Mouse (Mus musculus) ovary, postnatal 10 days (tissue): ENCODE measurements around the gene Mfsd13b.
"Not testable (repeated sequence)": the region's sequence is repeated elsewhere in the genome, so short reads cannot be mapped to it uniquely, and the experiment has no call there.

Experiments used
- DNase-seq: peaks from one replicate; pipeline ENCODE4 v3.0.0; 2022; ENCODE audit warnings: low spot score

Mfsd13b gene

DNA sequence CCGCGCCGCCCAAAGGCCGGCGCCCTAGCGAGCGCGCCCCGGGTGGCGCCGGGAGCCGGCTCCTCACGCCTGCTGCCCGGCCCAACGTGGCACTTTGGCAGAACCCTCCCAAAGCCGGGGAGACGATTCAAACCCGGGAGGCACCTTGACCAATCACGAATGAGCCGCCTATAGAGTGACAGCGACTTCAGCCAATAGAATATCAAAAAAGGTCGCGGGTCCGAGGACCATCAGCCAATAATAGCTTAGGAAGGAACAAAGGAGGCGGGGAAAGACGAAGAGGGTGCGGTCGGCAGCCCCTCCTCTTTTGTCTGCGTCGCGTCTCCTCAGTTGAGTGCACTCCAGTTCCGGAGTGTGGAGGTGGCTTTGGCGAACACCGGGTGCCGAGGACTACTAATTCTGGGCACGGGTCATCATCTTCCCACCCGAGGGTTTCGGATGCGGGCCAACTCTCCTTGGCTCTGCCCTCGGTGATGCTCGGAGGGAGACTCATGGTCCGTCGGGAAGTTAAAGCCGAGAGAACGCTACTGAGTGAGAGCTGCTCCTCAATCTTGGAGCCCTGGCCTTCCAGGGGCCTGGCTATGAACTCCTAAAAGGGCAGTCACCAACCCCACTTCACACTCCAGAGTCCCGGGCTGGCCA is at the start of gene Mfsd13b, which contains the start of gene Cdr2:
Mfsd13b (plus strand) TSS at position 310 of the 642 bp plus-strand sequence.
Cdr2 (minus strand) TSS at position 113 of the 642 bp plus-strand sequence.
- DNase-seq: peak; percentile 97

- no peak for DNase-seq
These were observed 49.2 kb upstream of the Mfsd13b start for GRCm38 (mm10) chr7:120933110-120933509.

- DNase-seq: no peak
These were observed 48.6 kb upstream of the Mfsd13b start for GRCm38 (mm10) chr7:120933680-120934195.

- no peak for DNase-seq
These were observed 47.6 kb upstream of the Mfsd13b start for GRCm38 (mm10) chr7:120934716-120935115.

- no peak for DNase-seq
These were observed 45.8 kb upstream of the Mfsd13b start for GRCm38 (mm10) chr7:120936522-120936921.

- DNase-seq: no peak
These were observed 44.1 kb upstream of the Mfsd13b start for GRCm38 (mm10) chr7:120938206-120938605.

DNA sequence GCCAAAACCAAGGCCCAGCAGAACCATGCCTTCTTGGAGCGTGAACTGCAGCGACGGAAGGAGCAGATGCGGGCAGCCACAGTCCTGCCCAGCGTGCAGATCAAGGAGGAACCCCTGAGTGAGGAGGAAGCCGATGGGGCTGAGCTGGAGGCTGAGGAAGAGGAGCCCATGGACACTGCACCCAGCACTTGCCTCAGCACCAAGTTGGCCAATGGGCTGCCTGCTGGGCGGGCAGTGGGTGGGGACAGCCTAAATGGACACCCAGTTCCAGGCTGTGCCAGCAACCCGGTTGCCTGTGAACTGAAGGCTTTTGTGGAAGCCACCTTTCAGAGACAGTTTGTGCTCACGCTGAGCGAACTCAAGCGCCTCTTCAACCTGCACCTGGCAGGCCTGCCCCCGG is 42.0 kb upstream of the Mfsd13b start:
- no peak for DNase-seq

- DNase-seq: no peak
These were observed 41.1 kb upstream of the Mfsd13b start for GRCm38 (mm10) chr7:120941214-120941613.

DNA sequence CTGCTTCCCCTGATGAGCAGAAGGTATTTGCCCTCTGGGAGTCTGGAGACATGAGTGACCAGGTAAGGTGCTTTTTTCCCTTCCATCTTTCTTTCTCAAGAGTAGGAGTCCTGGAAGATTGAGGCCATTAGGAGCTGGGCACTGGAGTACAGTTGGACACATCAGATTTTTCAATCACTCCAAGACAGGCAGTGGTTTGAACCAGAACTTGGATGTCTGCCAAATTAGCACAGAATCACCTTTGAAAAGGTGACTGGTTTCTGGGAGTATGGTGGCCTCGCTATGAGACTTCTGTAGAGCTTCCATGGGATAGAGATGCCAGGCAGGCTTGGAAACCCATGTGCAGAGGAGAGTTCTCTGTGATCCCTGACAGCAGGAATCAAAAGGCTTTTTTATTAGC is 39.8 kb upstream of the Mfsd13b start:
- no peak for DNase-seq

DNA sequence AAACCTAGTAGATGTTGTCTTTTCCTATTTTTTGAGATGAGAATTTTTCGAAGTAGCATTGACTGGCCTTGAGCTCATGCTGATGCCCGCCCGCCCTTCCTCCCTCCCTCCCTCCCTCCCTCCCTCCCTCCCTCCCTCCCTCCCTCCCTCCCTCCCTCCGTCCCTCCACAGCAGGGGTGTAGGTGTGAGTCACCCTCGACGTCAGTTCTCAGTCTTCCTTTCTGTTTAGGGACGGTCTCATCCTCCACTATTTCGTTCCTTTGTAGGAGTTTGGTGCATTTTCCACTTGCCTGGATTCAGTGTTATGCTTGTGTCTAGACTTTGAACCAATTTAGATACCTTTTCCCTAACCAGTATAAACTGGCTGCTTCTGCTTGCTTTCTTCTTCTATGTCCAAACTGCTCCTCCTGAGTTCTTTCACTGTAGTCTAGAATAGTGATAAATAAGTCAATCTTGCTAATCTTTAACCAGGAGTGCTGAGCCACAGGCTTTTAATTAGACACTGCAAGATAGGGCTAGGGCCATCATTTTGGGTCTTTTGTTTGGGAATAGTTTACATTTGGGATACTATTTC is 38.3 kb upstream of the Mfsd13b start:
- DNase-seq: no peak

GRCm38 (mm10) chr7:120953591-120953990 is 28.7 kb upstream of the Mfsd13b start:
- not testable (repeated sequence) for DNase-seq

- no peak for DNase-seq
These were observed 22.2 kb upstream of the Mfsd13b start for GRCm38 (mm10) chr7:120960116-120960515.

DNA sequence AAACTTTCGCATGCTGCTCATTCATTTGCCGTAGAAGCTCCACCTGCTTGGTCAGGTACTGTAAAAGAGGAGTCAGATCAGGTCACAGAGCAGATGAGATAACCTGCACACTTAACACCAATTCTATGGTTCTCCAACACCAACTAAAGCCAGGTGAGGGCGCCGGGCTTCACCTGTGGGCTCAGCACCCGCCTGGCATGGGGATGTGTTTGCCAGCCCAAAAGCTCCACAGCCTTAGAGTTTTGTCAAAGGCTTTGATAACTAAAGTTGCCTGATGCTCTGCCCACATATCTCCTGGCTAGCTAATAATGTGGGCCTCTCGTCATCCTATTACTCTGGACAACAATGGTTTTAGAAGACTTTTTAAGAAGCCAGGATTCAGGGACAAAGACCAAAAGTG is 21.7 kb upstream of the Mfsd13b start:
- DNase-seq: no peak

- no peak for DNase-seq
These were observed 20.4 kb upstream of the Mfsd13b start for GRCm38 (mm10) chr7:120961893-120962292.

DNA sequence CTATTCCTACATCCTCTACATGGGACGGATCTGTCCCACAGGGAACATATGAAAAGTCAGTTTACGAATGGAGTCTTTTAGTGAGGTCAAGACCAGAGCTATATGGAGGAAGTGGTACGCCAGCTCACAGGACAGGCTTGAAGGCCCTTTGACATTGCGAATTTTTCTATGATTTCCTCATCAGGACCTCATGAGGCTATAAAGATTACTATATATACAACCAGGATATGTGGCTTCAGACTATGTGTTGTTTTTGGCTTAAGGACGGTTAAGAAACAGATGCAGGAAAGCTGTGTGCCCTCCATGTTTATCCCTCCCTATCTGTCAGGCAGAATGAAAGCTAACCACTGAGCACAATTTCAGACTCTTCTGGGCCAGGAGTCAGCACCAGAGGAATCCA is 19.2 kb upstream of the Mfsd13b start:
- no peak for DNase-seq

DNA sequence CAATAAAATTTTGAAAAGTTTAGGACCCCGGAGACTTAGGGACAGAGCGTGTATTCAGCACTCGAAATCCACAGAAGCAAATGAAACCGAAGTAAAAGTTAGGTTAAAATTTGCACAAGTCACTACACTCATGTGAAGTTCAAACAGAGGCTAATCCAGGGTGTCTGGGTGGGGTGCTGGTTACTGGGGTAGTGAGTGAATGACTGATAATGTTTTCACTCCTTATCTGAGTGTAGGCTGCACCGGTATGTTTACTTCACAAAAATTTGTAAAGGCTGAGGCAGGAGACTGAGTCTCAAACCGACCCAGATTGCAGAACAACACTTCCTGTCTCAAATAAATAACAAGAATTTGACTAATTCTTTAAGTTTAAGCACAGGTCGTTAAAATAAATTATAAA is 13.1 kb upstream of the Mfsd13b start:
- DNase-seq: no peak

DNA sequence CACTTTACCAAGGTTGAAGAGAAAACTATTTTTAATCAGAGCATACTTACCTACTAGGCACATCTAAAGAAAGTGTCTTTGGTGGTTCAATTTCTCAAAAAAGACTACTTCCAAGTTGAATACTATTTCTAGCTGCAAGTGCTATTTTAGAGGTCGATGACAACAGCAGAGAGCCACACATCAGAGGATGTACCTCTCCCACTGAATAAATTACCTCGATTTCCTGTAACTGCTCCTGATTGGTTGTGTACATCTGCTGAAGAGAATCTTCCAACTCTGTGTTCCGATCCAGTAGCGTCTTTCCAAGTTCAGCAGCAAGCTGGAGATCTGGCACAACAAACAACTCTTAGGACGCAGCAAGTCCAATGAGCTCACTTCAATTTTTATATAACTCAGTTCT is 12.2 kb upstream of the Mfsd13b start:
- DNase-seq: no peak

- not testable (repeated sequence) for DNase-seq
These were observed 9.8 kb upstream of the Mfsd13b start for GRCm38 (mm10) chr7:120972471-120972870.

DNA sequence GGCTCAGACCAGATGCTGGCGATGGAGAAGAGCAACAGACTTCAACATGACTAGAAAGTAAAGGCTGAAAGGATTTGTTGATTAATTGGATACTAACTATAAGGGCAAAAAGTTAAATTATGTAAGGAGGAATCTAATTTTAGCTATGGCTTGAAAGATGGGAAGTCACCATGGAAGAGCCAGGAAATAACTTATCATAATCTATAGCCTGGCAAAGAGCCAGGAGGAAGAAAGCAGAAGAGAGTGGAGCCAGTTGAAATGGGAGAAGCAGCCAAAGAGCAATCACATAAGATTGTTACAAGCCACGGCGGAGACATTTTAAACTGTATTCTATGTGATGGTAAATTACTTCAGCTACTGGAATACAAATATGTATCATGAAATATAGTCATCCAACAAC is 8.3 kb upstream of the Mfsd13b start:
- DNase-seq: no peak

- no peak for DNase-seq
These were observed 5.2 kb upstream of the Mfsd13b start for GRCm38 (mm10) chr7:120977063-120977462.

GRCm38 (mm10) chr7:120980041-120980440 is 2.3 kb upstream of the Mfsd13b start:
- DNase-seq: no peak

DNA sequence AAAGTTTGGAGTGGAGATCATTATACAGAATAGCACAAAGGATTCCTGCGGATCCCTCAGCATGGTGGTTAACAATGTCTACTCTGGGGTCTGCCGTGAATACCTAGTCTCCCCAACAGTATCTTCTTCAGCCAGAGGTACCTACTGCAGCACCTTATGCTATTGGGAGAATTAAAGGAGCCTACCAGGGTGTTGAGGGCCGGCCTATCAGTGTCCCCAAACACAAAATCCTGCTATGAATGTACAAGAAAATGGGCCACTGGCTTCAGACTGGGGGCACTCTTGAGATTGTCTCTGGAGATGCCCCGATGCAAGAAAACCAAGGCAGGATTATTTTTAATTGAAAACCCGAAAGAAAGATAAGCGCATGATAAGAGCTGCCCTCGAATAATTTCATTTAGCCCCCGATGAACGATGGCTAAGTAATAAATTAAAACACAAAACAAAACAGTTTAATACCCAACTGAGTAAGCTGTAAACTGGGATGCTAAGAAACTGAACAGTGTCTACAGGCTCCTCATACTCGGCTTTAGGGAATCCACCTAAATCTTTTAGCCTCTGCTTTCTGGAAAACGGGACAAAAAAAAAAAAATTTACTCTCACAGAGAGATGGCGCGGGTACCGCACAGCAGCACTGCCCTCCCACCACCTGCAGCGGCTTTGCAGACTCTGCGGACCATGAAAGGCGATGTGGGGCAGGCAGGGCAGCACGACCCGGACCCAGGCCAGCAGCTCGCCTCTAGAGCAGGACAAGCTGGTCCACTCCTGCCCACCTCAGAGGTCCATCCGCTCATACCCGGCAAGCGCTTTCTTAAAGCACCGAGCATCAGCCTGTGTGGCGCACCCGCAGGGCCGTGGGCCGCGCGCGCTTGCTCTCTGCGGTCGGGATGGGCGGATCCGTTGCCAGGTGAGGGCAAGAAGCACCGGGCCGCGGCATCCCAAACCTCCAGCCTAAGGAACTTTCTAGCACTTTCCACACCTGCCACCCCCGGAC is 1.1 kb upstream of the Mfsd13b start:
- DNase-seq: peak; percentile 13
